Mouse (Mus musculus): Measurements from ENCODE around the gene Tbc1d17. TPM values are rescaled to one million over a fixed set of nuclear protein-coding genes. Genes with fewer than 3 reads are reported as not detected.

Gene Tbc1d17
- polyA plus RNA-seq, 1 experiment from 2014 or later, result 84.7 TPM

DNA sequence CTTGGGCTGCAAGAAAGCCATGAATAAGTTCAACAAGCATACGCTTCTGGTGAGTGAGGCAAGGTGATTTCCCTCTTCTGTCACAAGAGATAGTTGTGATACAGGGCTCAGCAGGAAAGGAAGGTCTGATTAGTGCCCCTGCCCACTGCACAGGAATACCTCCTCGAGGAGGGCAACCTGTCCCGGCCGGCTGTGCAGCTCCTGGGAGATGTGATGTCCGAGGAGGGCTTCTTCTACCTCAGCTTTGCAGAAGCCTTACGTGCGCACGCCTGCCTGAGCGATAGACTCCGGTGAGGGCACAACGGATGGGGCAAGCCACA, 9.7 kb downstream of the Tbc1d17 start:
- Histone ChIP-seq H3K9me3 (no peaks in the 10 kb centered on the region), H3K36me3 (peaks cover 37% of the 10 kb centered on the region), H3K9ac (replicated peaks) (peak overlapping the region; percentile 55), H3K27ac (no peak overlapping the region), H3K4me1 (replicated peaks) (peaks cover 23% of the 10 kb centered on the region), H3K4me2 (peak overlapping the region; percentile 66), H3K4me3 (replicated peaks) (peak overlapping the region; percentile 39), H3K27me3 (peaks cover 43% of the 10 kb centered on the region)
- ATAC-seq (ENCODE audit: insufficient number of reproducible peaks, insufficient read depth, low FRiP score, low TSS enrichment, low read depth), result no peak
- 27% methylated on average over 11 of the region's 11 CpGs for WGBS

DNA sequence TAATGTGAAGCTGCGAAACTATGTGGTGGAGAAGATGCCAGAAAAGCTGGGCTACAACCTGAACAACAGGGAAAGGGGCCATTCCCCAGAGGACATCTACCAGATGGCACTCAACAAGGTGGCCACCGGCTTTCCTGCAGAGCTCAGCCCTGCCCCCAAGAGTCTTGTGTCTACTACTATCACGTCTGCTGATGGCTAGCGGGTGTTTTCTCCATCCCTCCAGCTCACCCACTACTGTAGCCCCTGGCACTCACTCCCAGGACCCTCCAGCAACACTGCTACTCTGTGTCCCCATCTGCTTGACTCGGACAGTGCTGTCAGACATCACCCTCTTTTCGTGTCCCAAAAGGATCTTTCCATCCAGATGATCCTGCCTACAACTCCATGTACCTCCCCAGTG, 10.8 kb downstream of the Tbc1d17 start:
- H3K27ac ChIP-seq, result no peak overlapping the region
- peaks cover 23% of the 10 kb centered on the region for H3K4me1 ChIP-seq (replicated peaks)
- H3K27me3 ChIP-seq, result peaks cover 43% of the 10 kb centered on the region
- peaks cover 27% of the 10 kb centered on the region for H3K36me3 ChIP-seq
- no peak overlapping the region for H3K4me2 ChIP-seq
- no peak overlapping the region for H3K9ac ChIP-seq (replicated peaks)
- H3K4me3 ChIP-seq (replicated peaks), result no peak overlapping the region
- ATAC-seq (ENCODE audit: insufficient number of reproducible peaks, insufficient read depth, low FRiP score, low TSS enrichment, low read depth), result no peak
- 83% methylated on average over 6 of the region's 6 CpGs for WGBS
- H3K9me3 ChIP-seq, result no peaks in the 10 kb centered on the region

DNA sequence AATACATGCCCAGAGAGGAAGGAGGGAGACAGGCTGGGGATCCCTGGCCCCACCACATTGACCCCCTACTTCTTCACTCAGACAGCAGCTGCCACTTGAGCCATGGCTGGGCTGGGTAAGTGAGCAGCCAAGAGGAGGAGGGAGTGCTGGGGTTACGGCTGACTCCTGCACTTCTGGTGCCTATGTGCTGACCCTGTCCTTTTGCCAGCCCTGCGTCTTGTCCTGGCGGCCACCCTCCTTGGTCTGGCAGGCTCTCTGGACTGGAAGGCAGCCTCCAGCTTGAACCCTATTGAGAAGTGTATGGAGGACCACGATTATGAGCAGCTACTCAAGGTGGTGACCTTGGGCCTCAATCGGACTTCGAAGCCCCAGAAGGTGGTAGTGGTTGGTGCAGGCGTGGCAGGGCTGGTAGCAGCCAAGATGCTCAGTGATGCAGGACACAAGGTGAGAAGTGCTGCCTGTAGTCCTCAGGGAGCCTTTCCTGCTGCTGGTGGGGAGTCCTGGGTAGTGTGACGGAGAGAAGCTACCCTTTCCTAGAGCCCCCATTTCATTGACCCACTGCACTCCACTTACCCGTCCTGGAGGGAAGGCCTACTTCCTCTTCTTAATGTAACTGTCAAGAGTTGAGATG, 12.3 kb downstream of the Tbc1d17 start:
- ATAC-seq (ENCODE audit: insufficient number of reproducible peaks, insufficient read depth, low FRiP score, low TSS enrichment, low read depth), result no peak

DNA sequence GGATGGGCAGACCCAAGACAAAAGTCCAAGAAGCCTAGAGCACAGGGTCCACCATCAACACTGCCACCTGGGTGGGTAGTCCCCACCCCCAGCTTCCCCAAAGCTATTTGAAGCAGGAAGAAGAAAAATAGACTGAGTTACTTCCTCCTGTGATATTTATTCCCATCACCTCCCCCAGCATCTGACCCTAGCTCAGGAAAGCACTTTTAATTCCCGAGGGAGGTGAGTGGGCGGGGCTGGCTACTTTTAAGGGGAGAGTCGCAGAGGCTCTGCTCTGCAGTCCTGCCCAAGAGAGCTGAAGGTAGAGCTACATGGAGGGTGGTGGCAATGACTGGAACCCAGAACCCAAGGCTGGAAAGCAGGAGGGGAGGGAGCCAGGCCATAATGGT, 12.9 kb downstream of the Tbc1d17 start:
- WGBS, result 46% methylated on average over 3 of the region's 3 CpGs
- Histone ChIP-seq H3K4me2 (no peak overlapping the region), H3K36me3 (peaks cover 21% of the 10 kb centered on the region), H3K9ac (replicated peaks) (no peak overlapping the region), H3K27me3 (peaks cover 32% of the 10 kb centered on the region), H3K4me3 (replicated peaks) (no peak overlapping the region), H3K27ac (no peak overlapping the region), H3K9me3 (no peaks in the 10 kb centered on the region), H3K4me1 (replicated peaks) (peaks cover 23% of the 10 kb centered on the region)
- ATAC-seq (ENCODE audit: insufficient number of reproducible peaks, insufficient read depth, low FRiP score, low TSS enrichment, low read depth), result no peak

More for the DNA sequence above, 12.3 kb downstream of the Tbc1d17 start:
- Histone ChIP-seq H3K4me3 (replicated peaks) (no peak overlapping the region), H3K9ac (replicated peaks) (no peak overlapping the region), H3K27ac (no peak overlapping the region), H3K27me3 (peaks cover 36% of the 10 kb centered on the region), H3K4me2 (no peak overlapping the region), H3K36me3 (peaks cover 21% of the 10 kb centered on the region), H3K9me3 (no peaks in the 10 kb centered on the region), H3K4me1 (replicated peaks) (peaks cover 23% of the 10 kb centered on the region)
- WGBS, result 82% methylated on average over 9 of the region's 9 CpGs

DNA sequence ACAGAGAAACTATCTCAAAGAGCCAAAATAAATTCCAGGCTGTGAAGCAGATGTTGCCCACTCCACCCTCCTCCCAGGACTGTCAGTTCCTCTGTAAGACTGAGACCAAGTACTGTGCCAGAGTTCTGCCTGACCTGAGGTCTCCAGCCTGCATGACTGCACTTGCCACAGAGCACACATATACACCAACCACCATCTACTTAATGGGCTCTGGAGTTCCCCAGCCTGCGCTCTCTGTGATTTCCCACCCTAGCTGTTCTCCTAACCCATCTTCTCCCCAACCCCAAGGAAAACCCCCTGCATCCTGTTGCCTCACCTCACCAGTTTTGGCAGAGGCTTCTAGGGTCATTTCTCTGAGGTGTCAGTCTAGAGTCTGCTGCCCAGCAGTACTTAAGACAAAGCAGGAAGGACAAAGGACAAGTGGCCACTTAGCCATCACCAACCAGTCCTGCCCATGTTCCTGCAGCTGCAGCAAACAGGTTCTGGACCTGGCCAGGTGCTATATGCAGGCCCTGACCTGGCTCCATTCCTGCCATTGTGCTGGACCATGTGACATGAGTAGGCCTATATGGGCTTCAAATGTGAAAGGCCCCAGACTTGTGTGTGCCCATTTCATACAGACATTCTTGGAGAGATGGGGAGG, 13.4 kb downstream of the Tbc1d17 start:
- 83% methylated on average over 1 of the region's 1 CpGs for WGBS

DNA sequence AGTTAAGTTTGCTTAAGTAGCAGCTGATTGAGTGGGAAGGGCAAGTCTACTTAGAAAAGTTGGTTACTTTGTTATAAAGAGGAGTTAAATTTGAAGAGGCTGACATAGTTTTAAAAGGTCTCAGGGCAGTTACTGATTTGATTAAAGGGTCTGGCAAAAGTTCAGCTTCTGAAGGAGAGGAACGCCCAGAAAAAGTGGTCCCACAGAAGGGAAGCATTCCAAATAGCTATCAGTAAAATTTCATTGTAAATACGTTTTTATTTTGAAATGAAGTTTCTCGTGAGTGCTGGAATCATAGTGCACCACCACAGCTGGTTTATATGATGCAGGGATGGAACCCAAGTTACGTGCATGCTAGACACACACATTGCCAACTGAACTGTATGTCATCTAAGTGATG, 16.1 kb downstream of the Tbc1d17 start:
- Histone ChIP-seq H3K27me3 (no peaks in the 10 kb centered on the region), H3K27ac (no peak overlapping the region), H3K36me3 (peaks cover 48% of the 10 kb centered on the region), H3K9me3 (no peaks in the 10 kb centered on the region), H3K4me1 (replicated peaks) (peaks cover 7% of the 10 kb centered on the region), H3K4me3 (replicated peaks) (no peak overlapping the region), H3K4me2 (no peak overlapping the region), H3K9ac (replicated peaks) (no peak overlapping the region)
- WGBS, result 73% methylated on average over 4 of the region's 4 CpGs
- ATAC-seq (ENCODE audit: insufficient number of reproducible peaks, insufficient read depth, low FRiP score, low TSS enrichment, low read depth), result no peak

More for the DNA sequence above, 13.4 kb downstream of the Tbc1d17 start:
- no peak for ATAC-seq (ENCODE audit: insufficient number of reproducible peaks, insufficient read depth, low FRiP score, low TSS enrichment, low read depth)
- Histone ChIP-seq H3K36me3 (peaks cover 21% of the 10 kb centered on the region), H3K4me3 (replicated peaks) (no peak overlapping the region), H3K9ac (replicated peaks) (no peak overlapping the region), H3K9me3 (no peaks in the 10 kb centered on the region), H3K4me2 (no peak overlapping the region), H3K27me3 (peaks cover 27% of the 10 kb centered on the region), H3K27ac (no peak overlapping the region), H3K4me1 (replicated peaks) (peaks cover 23% of the 10 kb centered on the region)

DNA sequence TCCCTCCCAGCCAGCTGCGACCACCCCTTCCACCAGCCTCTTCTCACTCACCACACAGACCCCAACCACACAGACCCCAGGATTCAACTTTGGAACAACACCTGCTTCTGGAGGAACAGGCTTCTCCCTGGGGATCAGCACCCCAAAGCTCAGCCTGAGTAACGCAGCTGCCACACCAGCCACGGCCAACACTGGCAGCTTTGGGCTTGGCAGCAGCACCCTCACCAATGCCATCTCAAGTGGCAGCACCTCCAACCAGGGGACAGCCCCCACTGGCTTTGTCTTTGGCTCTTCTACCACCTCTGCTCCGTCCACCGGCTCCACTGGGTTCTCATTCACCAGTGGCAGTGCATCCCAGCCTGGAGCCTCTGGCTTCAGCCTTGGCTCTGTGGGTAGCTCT, 20.2 kb downstream of the Tbc1d17 start:
- peaks cover 62% of the 10 kb centered on the region for H3K36me3 ChIP-seq
- 94% methylated on average over 5 of the region's 5 CpGs for WGBS

DNA sequence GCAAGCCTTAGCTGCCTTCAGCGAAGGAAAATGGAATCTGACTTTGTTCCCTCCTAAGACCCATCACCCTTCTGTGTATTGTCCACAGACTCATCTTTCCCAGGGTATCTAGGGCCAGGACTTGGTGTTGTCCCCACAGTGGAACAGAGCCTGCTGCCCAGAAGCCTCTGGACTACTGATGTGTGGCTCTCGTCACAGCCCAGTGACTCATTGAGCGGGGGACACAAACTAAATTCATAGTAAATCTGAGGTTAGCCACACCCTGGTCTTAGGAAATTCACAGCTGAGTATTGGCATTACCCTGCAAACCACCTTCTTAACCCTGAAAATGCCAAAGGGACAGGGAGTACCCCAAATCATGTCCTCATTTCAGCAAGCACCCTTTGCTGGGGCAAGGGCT, 22.1 kb downstream of the Tbc1d17 start:
- H3K9me3 ChIP-seq, result no peaks in the 10 kb centered on the region
- H3K36me3 ChIP-seq, result peaks cover 63% of the 10 kb centered on the region
- no peak overlapping the region for H3K9ac ChIP-seq (replicated peaks)
- H3K4me2 ChIP-seq, result no peak overlapping the region
- ATAC-seq (ENCODE audit: insufficient number of reproducible peaks, insufficient read depth, low FRiP score, low TSS enrichment, low read depth), result no peak
- H3K27me3 ChIP-seq, result no peaks in the 10 kb centered on the region
- H3K4me3 ChIP-seq (replicated peaks), result no peak overlapping the region
- 87% methylated on average over 3 of the region's 3 CpGs for WGBS
- H3K4me1 ChIP-seq (replicated peaks), result peaks cover 6% of the 10 kb centered on the region; the same call in 1 of the 2 replicates
- H3K27ac ChIP-seq, result no peak overlapping the region

More for the DNA sequence above, 20.2 kb downstream of the Tbc1d17 start:
- no peak overlapping the region for H3K27ac ChIP-seq
- no peaks in the 10 kb centered on the region for H3K27me3 ChIP-seq
- H3K9me3 ChIP-seq, result no peaks in the 10 kb centered on the region
- no peak for ATAC-seq (ENCODE audit: insufficient number of reproducible peaks, insufficient read depth, low FRiP score, low TSS enrichment, low read depth)
- H3K4me2 ChIP-seq, result no peak overlapping the region
- no peak overlapping the region for H3K9ac ChIP-seq (replicated peaks)
- peaks cover 6% of the 10 kb centered on the region for H3K4me1 ChIP-seq (replicated peaks)
- H3K4me3 ChIP-seq (replicated peaks), result no peak overlapping the region

DNA sequence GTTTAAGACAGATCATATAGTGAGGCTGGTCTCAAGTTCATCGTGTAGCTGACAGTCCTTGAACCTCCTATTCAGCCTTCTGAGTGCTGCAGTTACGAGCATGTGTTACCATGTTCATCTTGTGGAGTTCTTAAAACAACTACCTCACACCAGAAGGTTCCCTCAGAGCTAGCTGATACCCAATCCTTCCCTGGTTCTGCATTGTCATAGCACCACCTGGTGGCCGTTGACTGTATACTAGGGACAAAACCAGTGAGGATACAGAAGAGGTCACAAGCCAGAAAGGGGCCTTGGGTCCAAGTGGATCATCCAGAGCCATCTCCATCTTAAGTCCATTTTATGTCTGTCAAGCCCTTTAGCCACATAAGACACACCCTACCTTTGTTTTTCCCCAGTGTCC, 24.0 kb downstream of the Tbc1d17 start:
- Histone ChIP-seq H3K4me3 (replicated peaks) (no peak overlapping the region), H3K27ac (no peak overlapping the region), H3K4me1 (replicated peaks) (peaks cover 12% of the 10 kb centered on the region), H3K4me2 (no peak overlapping the region; the same call in 1 of the 2 replicates), H3K9me3 (no peaks in the 10 kb centered on the region), H3K36me3 (peaks cover 54% of the 10 kb centered on the region), H3K27me3 (no peaks in the 10 kb centered on the region), H3K9ac (replicated peaks) (no peak overlapping the region)
- WGBS, result 30% methylated on average over 3 of the region's 3 CpGs
- ATAC-seq (ENCODE audit: insufficient number of reproducible peaks, insufficient read depth, low FRiP score, low TSS enrichment, low read depth), result no peak

DNA sequence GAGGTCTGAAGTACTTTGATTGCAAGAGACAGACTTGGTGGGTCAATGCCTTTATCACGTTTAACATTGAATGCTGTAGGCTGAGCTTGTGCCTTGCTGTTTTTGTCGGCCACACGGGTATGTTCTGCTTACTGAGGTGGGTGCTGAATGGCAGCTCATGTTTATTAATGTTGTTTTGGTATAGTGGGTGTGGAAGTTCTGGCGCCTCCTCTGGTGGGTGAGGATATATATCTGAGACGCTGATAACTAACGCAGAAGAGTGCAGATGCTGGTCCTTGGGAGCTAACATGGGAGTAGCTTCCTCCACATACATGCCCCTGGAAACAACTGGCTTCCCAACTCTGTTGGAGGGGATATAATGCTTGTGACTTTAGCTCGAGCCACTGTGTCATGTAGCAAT, 25.5 kb downstream of the Tbc1d17 start:
- H3K27me3 ChIP-seq, result no peaks in the 10 kb centered on the region
- peaks cover 27% of the 10 kb centered on the region for H3K4me1 ChIP-seq (replicated peaks)
- no peak overlapping the region for H3K27ac ChIP-seq
- no peak overlapping the region for H3K9ac ChIP-seq (replicated peaks)
- H3K4me2 ChIP-seq, result no peak overlapping the region
- H3K4me3 ChIP-seq (replicated peaks), result no peak overlapping the region
- peaks cover 47% of the 10 kb centered on the region for H3K36me3 ChIP-seq
- H3K9me3 ChIP-seq, result no peaks in the 10 kb centered on the region
- ATAC-seq (ENCODE audit: insufficient number of reproducible peaks, insufficient read depth, low FRiP score, low TSS enrichment, low read depth), result no peak
- WGBS, result 46% methylated on average over 7 of the region's 7 CpGs

DNA sequence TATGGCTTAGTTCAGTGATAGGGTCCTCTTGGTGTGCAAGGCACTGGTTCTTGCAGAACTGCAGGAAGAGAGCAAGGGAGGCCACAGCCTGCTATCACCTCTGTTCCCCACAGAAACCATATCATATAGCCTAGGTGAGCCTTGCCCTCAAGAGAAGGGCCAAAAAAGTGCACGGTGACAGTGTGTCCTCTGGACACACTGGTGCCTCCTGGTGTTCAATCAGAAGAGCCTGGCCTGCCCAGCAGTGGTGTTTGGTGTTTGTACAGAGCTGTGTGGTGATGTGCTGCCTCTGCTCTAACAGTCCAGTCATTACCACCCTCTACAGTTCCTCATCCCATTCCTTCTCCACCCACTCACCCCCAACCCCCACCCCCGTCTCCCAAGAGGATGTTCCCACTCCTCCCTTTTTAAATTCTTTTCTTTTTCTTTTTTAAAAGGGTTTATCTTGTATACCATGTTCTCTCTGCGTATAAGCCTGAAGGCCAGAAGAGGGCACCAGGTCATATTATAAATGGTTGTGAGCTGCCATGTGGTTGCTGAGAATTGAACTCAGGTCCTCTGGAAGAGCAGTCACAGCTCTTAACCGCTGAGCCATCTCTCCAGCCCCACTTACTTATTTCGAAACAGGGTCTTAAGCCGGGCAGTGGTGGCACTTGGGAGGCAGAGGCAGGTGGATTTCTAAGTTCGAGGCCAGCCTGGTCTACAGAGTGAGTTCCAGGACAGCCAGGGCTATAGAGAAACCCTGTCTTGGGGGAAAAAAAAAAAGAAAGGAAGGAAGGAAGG, 27.0 kb downstream of the Tbc1d17 start:
- Histone ChIP-seq H3K36me3 (peaks cover 37% of the 10 kb centered on the region; the same call in 1 of the 2 replicates), H3K4me3 (replicated peaks) (no peak overlapping the region), H3K27me3 (no peaks in the 10 kb centered on the region), H3K27ac (no peak overlapping the region), H3K4me2 (no peak overlapping the region), H3K9ac (replicated peaks) (no peak overlapping the region), H3K4me1 (replicated peaks) (peaks cover 39% of the 10 kb centered on the region), H3K9me3 (no peaks in the 10 kb centered on the region)
- WGBS, result 89% methylated on average over 7 of the region's 7 CpGs
- no peak for ATAC-seq (ENCODE audit: insufficient number of reproducible peaks, insufficient read depth, low FRiP score, low TSS enrichment, low read depth)

Measured in limb, embryonic 12.5 days (tissue).